Mouse (Mus musculus) limb, embryonic 12.5 days (tissue): ENCODE data around the gene Aldh16a1. TPM values are rescaled to one million over a fixed set of nuclear protein-coding genes. Genes with fewer than 3 reads are reported as not detected.
"Not testable (repeated sequence)": the region's sequence is repeated elsewhere in the genome, so short reads cannot be mapped to it uniquely, and the experiment has no call there.

Source experiments
- ATAC-seq: fragments of 200-750 bp; cut with Nextera tagmentation; 2 replicates; pipeline ENCODE4 v1.8.0; 2017; ENCODE audit warnings: low read depth, moderate TSS enrichment; ENCODE audit not compliant: insufficient number of reproducible peaks, insufficient read depth, low FRiP score, low TSS enrichment
- H3K27ac ChIP-seq: fragments of 300-500 bp; sonication (generic); 2 replicates; pipeline ENCODE4 v1.5.1; 2016; ENCODE audit warnings: mild to moderate bottlenecking, moderate library complexity
- H3K27me3 ChIP-seq: fragments of 300-500 bp; sonication (generic); 2 replicates; pipeline ENCODE4 v1.6.1; 2016; ENCODE audit warnings: mild to moderate bottlenecking, moderate library complexity
- H3K36me3 ChIP-seq: fragments of 300-500 bp; sonication (generic); 2 replicates; pipeline ENCODE4 v1.6.1; 2016; ENCODE audit warnings: mild to moderate bottlenecking, moderate library complexity
- H3K4me1 ChIP-seq: fragments of 300-500 bp; sonication (generic); replicated peaks from 2 replicates; pipeline ENCODE4 v1.6.1; 2016
- H3K4me2 ChIP-seq: fragments of 300-500 bp; sonication (generic); 2 replicates; pipeline ENCODE4 v1.6.1; 2016; ENCODE audit warnings: mild to moderate bottlenecking, moderate library complexity
- H3K4me3 ChIP-seq: fragments of 300-500 bp; sonication (generic); replicated peaks from 2 replicates; pipeline ENCODE4 v1.5.1; 2016; ENCODE audit warnings: mild to moderate bottlenecking
- H3K9ac ChIP-seq: fragments of 300-500 bp; sonication (generic); replicated peaks from 2 replicates; pipeline ENCODE4 v1.6.1; 2016; ENCODE audit warnings: mild to moderate bottlenecking, moderate library complexity
- H3K9me3 ChIP-seq: fragments of 300-500 bp; sonication (generic); 2 replicates; pipeline ENCODE4 v1.6.1; 2016; ENCODE audit warnings: mild to moderate bottlenecking, moderate library complexity
- WGBS: fragments of 180-500 bp; shearing (Covaris S2); methylation state at CpG from one replicate; pipeline ENCODE4 v1.1.7; 2016; 5-methylcytosine and 5-hydroxymethylcytosine counted together
- polyA plus RNA-seq: library from polyadenylated mRNA; unstranded; fragments of >200 nt; fragmentation: Nextera tagmentation; extraction: Ambion mirVana; gene quantifications from 2 replicates; pipeline ENCODE4 v1.2.1, GENCODE M21; 2016

Gene Aldh16a1
- polyA plus RNA-seq, 1 experiment from 2014 or later, result 51.4 TPM

- H3K4me2 ChIP-seq, result no peak overlapping the region
- H3K36me3 ChIP-seq, result no peaks in the 10 kb centered on the region
- H3K4me1 ChIP-seq, result peaks cover 19% of the 10 kb centered on the region
- ATAC-seq, result no peak
- H3K9me3 ChIP-seq, result peaks cover 4% of the 10 kb centered on the region; the same call in 1 of the 2 replicates
- H3K27me3 ChIP-seq, result peaks cover 28% of the 10 kb centered on the region
- no peak overlapping the region for H3K9ac ChIP-seq
- 72% methylated on average over 8 of the region's 8 CpGs for WGBS
- H3K27ac ChIP-seq, result no peak overlapping the region
- no peak overlapping the region for H3K4me3 ChIP-seq
Measured at GRCm38 (mm10) chr7:45133446-45134159, 20.8 kb downstream of the Aldh16a1 start.

- Histone ChIP-seq H3K4me1 (peaks cover 27% of the 10 kb centered on the region), H3K27ac (no peak overlapping the region), H3K4me3 (no peak overlapping the region), H3K4me2 (no peak overlapping the region), H3K36me3 (peaks cover 6% of the 10 kb centered on the region), H3K9ac (no peak overlapping the region), H3K27me3 (peaks cover 18% of the 10 kb centered on the region), H3K9me3 (peaks cover 4% of the 10 kb centered on the region; the same call in 1 of the 2 replicates)
- no peak for ATAC-seq
- 82% methylated on average over 11 of the region's 11 CpGs for WGBS
Measured at GRCm38 (mm10) chr7:45131850-45132249, 22.5 kb downstream of the Aldh16a1 start.

- peaks cover 7% of the 10 kb centered on the region; the same call in 1 of the 2 replicates for H3K27me3 ChIP-seq
- peak overlapping the region; percentile 65 for H3K4me2 ChIP-seq
- H3K4me1 ChIP-seq, result peaks cover 41% of the 10 kb centered on the region
- peaks cover 4% of the 10 kb centered on the region; the same call in 1 of the 2 replicates for H3K9me3 ChIP-seq
- peak overlapping the region; percentile 63 for H3K9ac ChIP-seq
- no peak for ATAC-seq
- 61% methylated on average over 15 of the region's 15 CpGs for WGBS
- peak overlapping the region; percentile 92 for H3K27ac ChIP-seq
- peak overlapping the region; percentile 44 for H3K4me3 ChIP-seq
- H3K36me3 ChIP-seq, result peaks cover 25% of the 10 kb centered on the region
Measured at GRCm38 (mm10) chr7:45129776-45130512, 24.4 kb downstream of the Aldh16a1 start.

- Histone ChIP-seq H3K9ac (peak overlapping the region; percentile 63), H3K9me3 (peaks cover 4% of the 10 kb centered on the region; the same call in 1 of the 2 replicates), H3K4me3 (peak overlapping the region; percentile 44), H3K27ac (peak overlapping the region; percentile 92), H3K4me1 (peaks cover 36% of the 10 kb centered on the region), H3K27me3 (peaks cover 1% of the 10 kb centered on the region; the same call in 1 of the 2 replicates), H3K36me3 (peaks cover 25% of the 10 kb centered on the region), H3K4me2 (peak overlapping the region; percentile 65)
- WGBS, result 1% methylated on average over 17 of the region's 17 CpGs
- ATAC-seq, result no peak
Measured at GRCm38 (mm10) chr7:45129318-45129717, 25.1 kb downstream of the Aldh16a1 start.

GRCm38 (mm10) chr7:45128624-45129246, 25.6 kb downstream of the Aldh16a1 start, which contains the start of gene Rpl13a:
TSS of gene Rpl13a (minus strand) at chr7:45128761.
- H3K36me3 ChIP-seq, result peaks cover 25% of the 10 kb centered on the region
- ATAC-seq, result peak; percentile 93

DNA sequence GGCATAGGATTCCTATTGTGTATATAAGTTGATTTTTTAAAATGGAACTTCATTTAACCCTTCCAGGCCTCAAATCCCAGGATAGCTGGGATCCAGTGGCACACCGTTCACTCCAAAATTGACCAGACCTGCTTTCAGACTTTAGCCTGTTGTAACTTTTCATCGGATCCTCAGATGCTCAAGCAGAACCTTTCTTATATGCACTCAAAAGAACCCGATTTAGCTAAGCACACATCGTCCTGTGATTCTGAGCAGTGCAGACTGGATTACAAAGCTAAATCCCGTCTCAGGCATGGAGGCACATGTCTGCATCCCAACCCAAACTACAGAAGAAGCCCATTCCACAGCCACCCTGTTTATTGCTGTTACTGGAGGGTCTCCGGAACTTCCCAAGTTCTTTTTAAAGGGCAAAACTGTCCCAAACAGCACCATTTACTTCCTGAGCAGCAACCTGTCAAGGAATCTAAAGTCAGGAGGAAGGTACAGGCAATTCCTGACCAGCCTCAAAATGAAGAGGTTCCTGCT, 26.6 kb downstream of the Aldh16a1 start:
- Histone ChIP-seq H3K36me3 (peaks cover 31% of the 10 kb centered on the region), H3K4me3 (peak overlapping the region; percentile 91), H3K27me3 (no peaks in the 10 kb centered on the region), H3K9ac (peak overlapping the region; percentile 99), H3K9me3 (no peaks in the 10 kb centered on the region), H3K27ac (peak overlapping the region; percentile 93), H3K4me2 (peak overlapping the region; percentile 92), H3K4me1 (peaks cover 40% of the 10 kb centered on the region)
- 2% methylated on average over 6 of the region's 6 CpGs for WGBS
- no peak for ATAC-seq

More at GRCm38 (mm10) chr7:45128624-45129246, 25.6 kb downstream of the Aldh16a1 start, which contains the start of gene Rpl13a:
- H3K4me3 ChIP-seq, result peak within 1 kb of the TSS; percentile 91
- no peaks in the 10 kb centered on the region for H3K27me3 ChIP-seq
- H3K4me2 ChIP-seq, result peak within 1 kb of the TSS; percentile 92
- WGBS, result under 1% methylated on average over 48 of the region's 48 CpGs
- H3K27ac ChIP-seq, result peak within 1 kb of the TSS; percentile 93
- peaks cover 35% of the 10 kb centered on the region for H3K4me1 ChIP-seq
- peaks cover 4% of the 10 kb centered on the region; the same call in 1 of the 2 replicates for H3K9me3 ChIP-seq
- peak within 1 kb of the TSS; percentile 99 for H3K9ac ChIP-seq

GRCm38 (mm10) chr7:45126844-45127699, 27.3 kb downstream of the Aldh16a1 start:
- no peaks in the 10 kb centered on the region for H3K27me3 ChIP-seq
- H3K4me2 ChIP-seq, result peak overlapping the region; percentile 92
- peak overlapping the region; percentile 91 for H3K4me3 ChIP-seq
- peak overlapping the region; percentile 99 for H3K9ac ChIP-seq
- H3K27ac ChIP-seq, result peak overlapping the region; percentile 93
- H3K9me3 ChIP-seq, result no peaks in the 10 kb centered on the region
- peaks cover 47% of the 10 kb centered on the region for H3K4me1 ChIP-seq
- H3K36me3 ChIP-seq, result peaks cover 37% of the 10 kb centered on the region
- WGBS, result 43% methylated on average over 21 of the region's 21 CpGs
- no peak for ATAC-seq

DNA sequence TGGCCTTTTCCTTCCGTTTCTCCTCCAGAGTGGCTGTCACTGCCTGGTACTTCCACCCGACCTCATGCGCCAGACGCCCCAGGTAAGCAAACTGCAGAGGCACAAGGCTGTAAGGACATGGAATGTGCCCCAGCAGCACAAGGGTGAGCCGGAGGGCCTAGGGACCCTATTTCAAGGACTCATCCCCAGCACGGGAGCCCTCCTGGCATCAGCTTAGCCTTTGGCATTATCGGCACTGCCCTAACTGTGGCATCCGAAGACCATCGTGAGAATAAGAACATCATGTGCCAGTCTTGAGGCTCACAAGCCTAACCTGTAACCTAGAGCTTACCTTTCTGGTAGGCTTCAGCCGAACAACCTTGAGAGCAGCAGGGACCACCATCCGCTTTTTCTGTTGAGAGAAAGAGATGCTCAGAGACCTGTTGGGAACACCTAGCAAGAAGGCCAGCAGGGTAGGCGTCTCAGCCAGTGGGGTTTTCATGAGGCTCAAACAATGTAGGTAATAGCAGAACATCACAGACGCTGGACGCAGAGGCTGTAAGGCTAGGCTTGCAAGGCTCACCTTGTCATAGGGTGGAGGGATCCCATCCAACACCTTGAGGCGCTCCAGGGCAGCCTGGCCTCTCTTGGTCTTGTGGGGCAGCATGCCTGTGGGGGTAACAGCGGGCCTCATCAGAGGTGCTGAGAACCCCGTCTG, 28.1 kb downstream of the Aldh16a1 start:
- peaks cover 48% of the 10 kb centered on the region for H3K4me1 ChIP-seq
- whole genome bisulfite sequencing, result 76% methylated on average over 17 of the region's 17 CpGs
- peak overlapping the region; percentile 99 for H3K9ac ChIP-seq

DNA sequence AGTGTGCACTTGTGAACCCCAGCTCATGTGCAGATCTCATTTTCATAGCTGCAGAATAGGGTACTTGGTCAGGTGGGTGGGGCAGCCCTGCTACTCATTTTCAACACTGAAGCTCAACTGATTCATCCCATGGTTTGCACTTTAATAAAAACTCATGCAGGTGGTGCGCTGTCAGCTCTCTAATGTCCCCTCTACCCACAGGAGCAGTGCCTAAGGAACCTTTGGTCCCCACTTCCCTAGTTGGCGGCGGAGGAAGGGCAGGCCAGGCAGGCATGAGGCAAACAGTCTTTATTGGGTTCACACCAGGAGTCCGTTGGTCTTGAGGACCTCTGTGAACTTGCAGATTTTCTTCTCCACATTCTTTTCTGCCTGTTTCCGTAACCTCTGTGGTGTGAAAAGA, 28.7 kb downstream of the Aldh16a1 start:
- WGBS, result 68% methylated on average over 5 of the region's 5 CpGs
- H3K27me3 ChIP-seq, ATAC-seq, H3K9me3 ChIP-seq: not testable (repeated sequence)
- Histone ChIP-seq H3K36me3 (peaks cover 52% of the 10 kb centered on the region), H3K27ac (peak overlapping the region; percentile 88; the same call in 1 of the 2 replicates), H3K4me2 (peak overlapping the region; percentile 92), H3K4me1 (peaks cover 48% of the 10 kb centered on the region), H3K4me3 (0 out of 2 replicates have a peak overlapping the region, but pooled peaks have one; percentile 91), H3K9ac (peak overlapping the region; percentile 99)

More for the DNA sequence above, 28.1 kb downstream of the Aldh16a1 start:
- H3K36me3 ChIP-seq, result peaks cover 45% of the 10 kb centered on the region
- no peak for ATAC-seq
- H3K4me2 ChIP-seq, result peak overlapping the region; percentile 92
- peak overlapping the region; percentile 91 for H3K4me3 ChIP-seq
- no peaks in the 10 kb centered on the region for H3K27me3 ChIP-seq
- H3K9me3 ChIP-seq, result no peaks in the 10 kb centered on the region
- H3K27ac ChIP-seq, result peak overlapping the region; percentile 93
